Comparison of ENCODE assay signal across 1 mouse cellular context in the genomic region with DNA sequence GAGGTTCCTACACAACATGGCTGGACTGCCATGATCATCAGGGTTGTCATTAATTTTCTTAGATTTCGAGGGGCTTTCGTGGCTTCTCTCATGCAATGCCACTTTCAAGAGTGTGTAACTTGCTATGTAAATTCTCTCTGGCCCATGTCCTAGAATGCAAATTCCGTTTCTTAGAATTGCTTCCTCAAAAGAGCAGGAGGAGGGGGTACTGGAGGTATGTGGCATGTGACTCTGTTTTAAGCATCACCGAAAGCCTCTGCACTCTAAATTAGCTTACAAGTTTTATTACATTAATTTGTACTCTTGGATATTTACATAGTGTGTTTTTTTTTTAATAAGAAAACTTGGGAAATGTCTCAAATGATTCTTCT.
TF ChIP-seq lines count a peak whose summit lies in the region.

No protein-coding gene starts in this region.

TF ChIP-seq in CH12.LX, 34 proteins besides CTCF, POLR2A, EP300 and RAD21 (continued from another document):
- TF ChIP-seq ZNF384 (IDR thresholded peaks at IDR 0.05; ENCODE audit: low read depth, low read length) (no peak), MAX (IDR thresholded peaks at IDR 0.05; ENCODE audit: low read length) (peak; percentile 70; the same call in 1 of the 2 replicates), MYC (IDR thresholded peaks at IDR 0.05; ENCODE audit: low read depth, low read length) (peak; percentile 79), ELF1 (IDR thresholded peaks at IDR 0.05; ENCODE audit: low read depth, low read length) (peak; percentile 37; the same call in 1 of the 2 replicates), MAZ (IDR thresholded peaks at IDR 0.05; ENCODE audit: low read depth, low read length) (peak; percentile 77; the same call in 1 of the 2 replicates), KAT2A (IDR thresholded peaks at IDR 0.05; ENCODE audit: insufficient replicate concordance, low read length) (no peak), POLR2AphosphoS2 (IDR thresholded peaks at IDR 0.05; ENCODE audit: low read depth, low read length) (no peak; the same call in 1 of the 2 replicates), SMC3 (IDR thresholded peaks at IDR 0.05; ENCODE audit: low read depth, low read length) (no peak), ETS1 (conservative IDR thresholded peaks at IDR 0.05; ENCODE audit: low read depth, low read length) (peak; percentile 67; the same call in 1 of the 2 replicates), MAFK (IDR thresholded peaks at IDR 0.05; ENCODE audit: insufficient replicate concordance, low read length) (no peak), JUN (IDR thresholded peaks at IDR 0.05; ENCODE audit: insufficient read depth, low read depth, low read length) (no peak), HCFC1 (IDR thresholded peaks at IDR 0.05; ENCODE audit: low read depth, low read length) (no peak), ZC3H11A (IDR thresholded peaks at IDR 0.05; ENCODE audit: low read depth, low read length) (no peak), IRF4 (IDR thresholded peaks at IDR 0.05; ENCODE audit: low read depth, low read length) (peak; percentile 78), ZKSCAN1 (IDR thresholded peaks at IDR 0.05; ENCODE audit: borderline replicate concordance, low read depth, low read length) (no peak), CHD2 (IDR thresholded peaks at IDR 0.05; ENCODE audit: low read length) (no peak), UBTF (IDR thresholded peaks at IDR 0.05; ENCODE audit: low read depth, low read length) (no peak), PAX5 (IDR thresholded peaks at IDR 0.05; ENCODE audit: low read length) (no peak), ZMIZ1 (IDR thresholded peaks at IDR 0.05; ENCODE audit: low read depth, low read length) (no peak), NELFE (IDR thresholded peaks at IDR 0.05; ENCODE audit: low read depth, low read length) (no peak), TBP (conservative IDR thresholded peaks at IDR 0.05; ENCODE audit: low read depth, low read length) (0 out of 2 replicates have a peak, but pooled peaks have one; percentile 36), USF1 (IDR thresholded peaks at IDR 0.05; ENCODE audit: low read depth, low read length) (peak; percentile 64), NRF1 (IDR thresholded peaks at IDR 0.05; ENCODE audit: low read depth, low read length) (no peak), TCF12 (IDR thresholded peaks at IDR 0.05; ENCODE audit: low read depth, low read length) (peak; percentile 14; the same call in 1 of the 2 replicates), RCOR1 (conservative IDR thresholded peaks at IDR 0.05; ENCODE audit: low read depth, low read length) (no peak), USF2 (conservative IDR thresholded peaks at IDR 0.05; ENCODE audit: low read depth, low read length) (peak; percentile 37; the same call in 1 of the 2 replicates)
